Mouse (Mus musculus) neural tube, embryonic 12.5 days (tissue): ENCODE measurements at regions not wholly inside any gene's neighbourhood (a gene's known extent, or its start where the extent isn't known, plus 50 kb on each side); places are given as distances from the start of the nearest gene placed in this dataset.

Experiments used
- ATAC-seq: fragments of 200-750 bp; cut with Nextera tagmentation; 2 replicates; pipeline ENCODE4 v1.8.0; 2017; ENCODE audit warnings: low read depth, mild to moderate bottlenecking, moderate TSS enrichment, moderate library complexity; ENCODE audit not compliant: low FRiP score
- H3K27ac ChIP-seq: fragments of 300-500 bp; sonication (generic); 2 replicates; pipeline ENCODE4 v1.5.1; 2016
- H3K27me3 ChIP-seq: fragments of 300-500 bp; sonication (generic); replicated peaks from 2 replicates; pipeline ENCODE4 v1.6.1; 2016; ENCODE audit warnings: mild to moderate bottlenecking
- H3K36me3 ChIP-seq: fragments of 300-500 bp; sonication (generic); 2 replicates; pipeline ENCODE4 v1.6.1; 2016; ENCODE audit warnings: mild to moderate bottlenecking
- H3K4me1 ChIP-seq: fragments of 300-500 bp; sonication (generic); 2 replicates; pipeline ENCODE4 v1.6.1; 2016
- H3K4me2 ChIP-seq: fragments of 300-500 bp; sonication (generic); replicated peaks from 2 replicates; pipeline ENCODE4 v1.6.1; 2016; ENCODE audit warnings: mild to moderate bottlenecking
- H3K4me3 ChIP-seq: fragments of 300-500 bp; sonication (generic); 2 replicates; pipeline ENCODE4 v1.5.1; 2016
- H3K9ac ChIP-seq: fragments of 300-500 bp; sonication (generic); 2 replicates; pipeline ENCODE4 v1.6.1; 2016; ENCODE audit warnings: mild to moderate bottlenecking
- H3K9me3 ChIP-seq: fragments of 300-500 bp; sonication (generic); 2 replicates; pipeline ENCODE4 v1.6.1; 2016; ENCODE audit warnings: mild to moderate bottlenecking
- WGBS: fragments of 180-500 bp; shearing (Covaris S2); methylation state at CpG from one replicate; pipeline ENCODE4 v1.1.7; 2016; 5-methylcytosine and 5-hydroxymethylcytosine counted together

GRCm38 (mm10) chr8:90762390-90762789, 54.8 kb downstream of the Gm19935 start:
- H3K36me3 ChIP-seq, result no peaks in the 10 kb centered on the region
- no peaks in the 10 kb centered on the region for H3K27me3 ChIP-seq
- 79% methylated on average over 7 of the region's 7 CpGs for WGBS
- no peaks in the 10 kb centered on the region for H3K4me1 ChIP-seq
- ATAC-seq, result no peak
- no peak overlapping the region for H3K4me2 ChIP-seq
- H3K9ac ChIP-seq, result no peak overlapping the region
- H3K9me3 ChIP-seq, result no peaks in the 10 kb centered on the region
- H3K4me3 ChIP-seq, result no peak overlapping the region
- no peak overlapping the region for H3K27ac ChIP-seq

- no peaks in the 10 kb centered on the region for H3K9me3 ChIP-seq
- H3K9ac ChIP-seq, result no peak overlapping the region
- H3K4me2 ChIP-seq, result no peak overlapping the region
- ATAC-seq, result no peak
- H3K4me1 ChIP-seq, result no peaks in the 10 kb centered on the region
- 87% methylated on average over 5 of the region's 5 CpGs for WGBS
- no peak overlapping the region for H3K4me3 ChIP-seq
- no peaks in the 10 kb centered on the region for H3K36me3 ChIP-seq
- no peaks in the 10 kb centered on the region for H3K27me3 ChIP-seq
- no peak overlapping the region for H3K27ac ChIP-seq
Measured at GRCm38 (mm10) chr8:90761947-90762346, 55.2 kb downstream of the Gm19935 start.

- Histone ChIP-seq H3K27ac (no peak overlapping the region), H3K4me1 (no peaks in the 10 kb centered on the region), H3K9ac (no peak overlapping the region), H3K27me3 (no peaks in the 10 kb centered on the region), H3K9me3 (no peaks in the 10 kb centered on the region), H3K36me3 (no peaks in the 10 kb centered on the region), H3K4me2 (no peak overlapping the region), H3K4me3 (no peak overlapping the region)
- WGBS, result 57% methylated on average over 4 of the region's 4 CpGs
- ATAC-seq, result no peak
Measured at GRCm38 (mm10) chr8:90761446-90761845, 55.7 kb downstream of the Gm19935 start.

- Histone ChIP-seq H3K36me3 (no peaks in the 10 kb centered on the region), H3K9ac (no peak overlapping the region), H3K4me3 (no peak overlapping the region), H3K9me3 (no peaks in the 10 kb centered on the region), H3K4me2 (no peak overlapping the region), H3K4me1 (no peaks in the 10 kb centered on the region), H3K27me3 (no peaks in the 10 kb centered on the region), H3K27ac (no peak overlapping the region)
- no peak for ATAC-seq
- 73% methylated on average over 9 of the region's 9 CpGs for WGBS
Measured at GRCm38 (mm10) chr8:90759531-90759930, 57.7 kb downstream of the Gm19935 start.

- Histone ChIP-seq H3K27ac (no peak overlapping the region), H3K27me3 (no peaks in the 10 kb centered on the region), H3K4me2 (no peak overlapping the region), H3K4me1 (no peaks in the 10 kb centered on the region), H3K9me3 (no peaks in the 10 kb centered on the region), H3K9ac (no peak overlapping the region), H3K36me3 (no peaks in the 10 kb centered on the region), H3K4me3 (no peak overlapping the region)
- WGBS, result 68% methylated on average over 4 of the region's 4 CpGs
- ATAC-seq, result no peak
Measured at GRCm38 (mm10) chr8:90755020-90755419, 62.2 kb downstream of the Gm19935 start.

GRCm38 (mm10) chr8:90743546-90743945, 73.6 kb downstream of the Gm19935 start:
- Histone ChIP-seq H3K4me2 (no peak overlapping the region), H3K4me1 (peaks cover 15% of the 10 kb centered on the region), H3K27me3 (no peaks in the 10 kb centered on the region), H3K36me3 (no peaks in the 10 kb centered on the region), H3K4me3 (no peak overlapping the region), H3K9ac (no peak overlapping the region), H3K27ac (no peak overlapping the region), H3K9me3 (no peaks in the 10 kb centered on the region)
- WGBS, result 93% methylated on average over 2 of the region's 2 CpGs
- ATAC-seq, result no peak

GRCm38 (mm10) chr8:90740963-90741733, 76.0 kb downstream of the Gm19935 start:
- H3K4me1 ChIP-seq, result peaks cover 15% of the 10 kb centered on the region
- H3K36me3 ChIP-seq, result no peaks in the 10 kb centered on the region
- 16% methylated on average over 9 of the region's 9 CpGs for WGBS
- ATAC-seq, result peak; percentile 77
- peak overlapping the region; percentile 74 for H3K27ac ChIP-seq
- H3K9ac ChIP-seq, result no peak overlapping the region
- H3K27me3 ChIP-seq, result no peaks in the 10 kb centered on the region
- no peaks in the 10 kb centered on the region for H3K9me3 ChIP-seq
- H3K4me2 ChIP-seq, result 0 out of 2 replicates have a peak overlapping the region, but pooled peaks have one; percentile 27
- H3K4me3 ChIP-seq, result no peak overlapping the region

GRCm38 (mm10) chr8:90740302-90740962, 76.8 kb downstream of the Gm19935 start:
- Histone ChIP-seq H3K4me2 (peak overlapping the region; percentile 24), H3K27me3 (no peaks in the 10 kb centered on the region), H3K36me3 (no peaks in the 10 kb centered on the region), H3K9me3 (no peaks in the 10 kb centered on the region), H3K4me3 (no peak overlapping the region), H3K9ac (no peak overlapping the region), H3K4me1 (peaks cover 15% of the 10 kb centered on the region), H3K27ac (peak overlapping the region; percentile 74)
- peak; percentile 85 for ATAC-seq
- 20% methylated on average over 2 of the region's 2 CpGs for WGBS

GRCm38 (mm10) chr8:90728011-90728410, 89.2 kb downstream of the Gm19935 start:
- ATAC-seq, result no peak
- Histone ChIP-seq H3K27ac (no peak overlapping the region), H3K4me2 (no peak overlapping the region), H3K36me3 (no peaks in the 10 kb centered on the region), H3K4me1 (no peaks in the 10 kb centered on the region), H3K9me3 (no peaks in the 10 kb centered on the region), H3K27me3 (no peaks in the 10 kb centered on the region), H3K9ac (no peak overlapping the region), H3K4me3 (no peak overlapping the region)
- WGBS, result 38% methylated on average over 1 of the region's 1 CpGs

- no peaks in the 10 kb centered on the region for H3K9me3 ChIP-seq
- H3K4me3 ChIP-seq, result no peak overlapping the region
- H3K27me3 ChIP-seq, result no peaks in the 10 kb centered on the region
- H3K9ac ChIP-seq, result no peak overlapping the region
- H3K4me2 ChIP-seq, result no peak overlapping the region
- no peak for ATAC-seq
- H3K36me3 ChIP-seq, result no peaks in the 10 kb centered on the region
- no peaks in the 10 kb centered on the region for H3K4me1 ChIP-seq
- no peak overlapping the region for H3K27ac ChIP-seq
- WGBS, result 87% methylated on average over 5 of the region's 5 CpGs
Measured at GRCm38 (mm10) chr8:90725188-90725587, 92.0 kb downstream of the Gm19935 start.

GRCm38 (mm10) chr8:90716436-90716835, 100.8 kb downstream of the Gm19935 start:
- Histone ChIP-seq H3K4me3 (no peak overlapping the region), H3K36me3 (no peaks in the 10 kb centered on the region), H3K27ac (no peak overlapping the region), H3K9me3 (no peaks in the 10 kb centered on the region), H3K27me3 (no peaks in the 10 kb centered on the region), H3K9ac (no peak overlapping the region), H3K4me2 (no peak overlapping the region), H3K4me1 (no peaks in the 10 kb centered on the region)
- 28% methylated on average over 3 of the region's 3 CpGs for WGBS
- no peak for ATAC-seq

- H3K4me3 ChIP-seq, result no peak overlapping the region
- no peaks in the 10 kb centered on the region for H3K4me1 ChIP-seq
- H3K4me2 ChIP-seq, result no peak overlapping the region
- no peak overlapping the region for H3K9ac ChIP-seq
- H3K36me3 ChIP-seq, result no peaks in the 10 kb centered on the region
- no peaks in the 10 kb centered on the region for H3K9me3 ChIP-seq
- no peak overlapping the region for H3K27ac ChIP-seq
- H3K27me3 ChIP-seq, result no peaks in the 10 kb centered on the region
- ATAC-seq, result no peak
- 19% methylated on average over 5 of the region's 5 CpGs for WGBS
Measured at GRCm38 (mm10) chr8:90708524-90708923, 108.7 kb downstream of the Gm19935 start.

- Histone ChIP-seq H3K27me3 (no peaks in the 10 kb centered on the region), H3K36me3 (no peaks in the 10 kb centered on the region), H3K4me1 (no peaks in the 10 kb centered on the region), H3K27ac (no peak overlapping the region), H3K4me2 (no peak overlapping the region), H3K9ac (no peak overlapping the region), H3K9me3 (no peaks in the 10 kb centered on the region), H3K4me3 (no peak overlapping the region)
- ATAC-seq, result no peak
- WGBS, result 93% methylated on average over 3 of the region's 3 CpGs
Measured at GRCm38 (mm10) chr8:90692516-90692915, 124.7 kb downstream of the Gm19935 start.
